Mouse (Mus musculus) hindbrain, embryonic 11.5 days (tissue): ENCODE measurements around the gene Grid1. TPM values are rescaled to one million over a fixed set of nuclear protein-coding genes. Genes with fewer than 3 reads are reported as not detected.

Experiments used
- ATAC-seq: fragments of 200-750 bp; cut with Nextera tagmentation; 2 replicates; pipeline ENCODE4 v1.8.0; 2017; ENCODE audit warnings: mild to moderate bottlenecking, moderate TSS enrichment, moderate library complexity; ENCODE audit not compliant: low FRiP score
- DNase-seq: peaks from one replicate; pipeline ENCODE4 v3.0.0-alpha.2; 2015; ENCODE audit warnings: low spot score
- H3K27ac ChIP-seq: fragments of 300-500 bp; sonication (generic); 2 replicates; pipeline ENCODE4 v1.5.1; 2014; ENCODE audit warnings: mild to moderate bottlenecking, low read depth, low read length
- H3K27me3 ChIP-seq: fragments of 300-500 bp; sonication (generic); 2 replicates; pipeline ENCODE4 v1.6.1; 2014; ENCODE audit warnings: mild to moderate bottlenecking, low read length, moderate library complexity, mixed read lengths; ENCODE audit not compliant: control insufficient read depth, insufficient read depth
- H3K36me3 ChIP-seq: fragments of 300-500 bp; sonication (generic); 2 replicates; pipeline ENCODE4 v1.6.1; 2014; ENCODE audit warnings: mild to moderate bottlenecking, low read length, moderate library complexity, mixed read lengths; ENCODE audit not compliant: control insufficient read depth, insufficient read depth
- H3K4me1 ChIP-seq: fragments of 300-500 bp; sonication (generic); replicated peaks from 2 replicates; pipeline ENCODE4 v1.6.1; 2014; ENCODE audit warnings: low read length, mixed read lengths; ENCODE audit not compliant: control insufficient read depth, insufficient read depth
- H3K4me2 ChIP-seq: fragments of 300-500 bp; sonication (generic); replicated peaks from 2 replicates; pipeline ENCODE4 v1.6.1; 2014; ENCODE audit warnings: mild to moderate bottlenecking, low read depth, low read length
- H3K4me3 ChIP-seq: fragments of 300-500 bp; sonication (generic); 2 replicates; pipeline ENCODE4 v1.5.1; 2014; ENCODE audit warnings: low read depth, low read length
- H3K9ac ChIP-seq: fragments of 300-500 bp; sonication (generic); 2 replicates; pipeline ENCODE4 v1.6.1; 2014; ENCODE audit warnings: low read depth, low read length
- H3K9me3 ChIP-seq: fragments of 300-500 bp; sonication (generic); 2 replicates; pipeline ENCODE4 v1.6.1; 2016; ENCODE audit warnings: low read length; ENCODE audit not compliant: control insufficient read depth
- WGBS: fragments of 180-500 bp; shearing (Covaris S2); extraction: QIAGEN DNeasy Blood & Tissue Kit; methylation state at CpG from one replicate; pipeline ENCODE4 v1.1.7; 2014; 5-methylcytosine and 5-hydroxymethylcytosine counted together
- polyA plus RNA-seq: library from polyadenylated mRNA; unstranded; fragments of >200 nt; fragmentation: Nextera tagmentation; extraction: Ambion mirVana; gene quantifications from 2 replicates; pipeline ENCODE4 v1.2.1, GENCODE M21; 2014

Gene Grid1
- polyA plus RNA-seq, 1 experiment from 2014 or later, result 0.54 TPM

DNA sequence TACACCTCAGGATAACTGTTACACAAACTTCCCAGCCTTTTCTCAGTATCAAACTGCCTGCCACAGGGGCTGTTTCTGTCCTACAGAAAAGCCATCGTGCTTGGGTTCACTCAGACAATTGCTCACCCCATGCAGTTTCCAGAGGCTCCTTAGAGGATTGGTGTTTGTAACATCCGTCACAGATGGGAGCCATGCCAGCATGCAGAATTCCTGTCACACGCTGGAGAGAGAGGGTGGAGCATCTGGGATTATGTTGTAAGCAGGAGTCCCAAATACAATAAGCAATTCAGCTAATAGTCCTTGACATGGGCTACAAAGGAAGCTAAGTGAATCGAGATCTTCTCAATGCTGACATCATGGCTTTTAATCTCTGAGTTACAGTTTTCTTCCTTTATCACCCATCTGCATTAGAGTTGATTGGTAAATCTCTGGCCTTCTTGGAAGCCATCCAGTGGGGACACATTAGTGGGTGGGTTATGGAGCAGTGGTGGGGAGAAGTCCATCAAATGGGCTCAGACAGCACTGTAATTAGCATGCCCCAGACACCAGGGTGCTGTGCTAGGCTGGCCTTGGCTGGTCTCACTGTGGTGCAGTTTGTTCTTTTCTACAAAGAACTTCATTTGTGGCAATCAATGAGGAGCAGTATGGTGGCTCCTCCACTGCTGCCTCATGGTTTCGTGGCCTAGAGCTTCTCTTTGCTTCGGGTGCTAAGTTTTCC lies 149.4 kb downstream of the Grid1 start:
- Histone ChIP-seq H3K4me2 (no peak overlapping the region), H3K4me3 (no peak overlapping the region), H3K36me3 (no peaks in the 10 kb centered on the region), H3K9me3 (no peaks in the 10 kb centered on the region), H3K4me1 (no peaks in the 10 kb centered on the region), H3K27ac (no peak overlapping the region; the same call in 1 of the 2 replicates), H3K27me3 (no peaks in the 10 kb centered on the region), H3K9ac (no peak overlapping the region)
- 40% methylated on average over 6 of the region's 6 CpGs for WGBS
- DNase-seq (peak; percentile 36), ATAC-seq (peak; percentile 83)

DNA sequence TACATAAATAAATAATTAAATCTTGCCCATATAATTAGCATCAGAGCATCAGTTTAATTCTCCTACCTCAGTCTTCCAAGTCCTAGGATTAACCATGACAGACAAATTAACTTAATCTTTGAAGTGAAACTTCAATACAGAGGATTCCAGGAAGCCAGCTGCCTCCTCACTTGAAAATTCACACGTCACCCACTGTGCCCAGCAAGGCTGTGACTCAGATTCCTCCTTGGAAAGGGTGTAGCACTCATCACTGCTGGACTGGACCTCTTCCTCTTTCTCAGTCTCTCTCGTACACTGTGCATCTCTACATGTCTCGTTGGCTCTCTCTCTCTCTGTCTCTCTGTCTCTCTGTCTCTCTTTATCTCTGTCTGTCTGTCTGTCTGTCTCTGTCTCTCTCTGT lies 153.0 kb downstream of the Grid1 start:
- Histone ChIP-seq H3K27ac (no peak overlapping the region), H3K27me3 (no peaks in the 10 kb centered on the region), H3K36me3 (no peaks in the 10 kb centered on the region), H3K4me1 (no peaks in the 10 kb centered on the region), H3K9me3 (no peaks in the 10 kb centered on the region), H3K9ac (no peak overlapping the region), H3K4me3 (no peak overlapping the region), H3K4me2 (no peak overlapping the region)
- no peak for ATAC-seq
- WGBS, result 71% methylated on average over 3 of the region's 3 CpGs
- no peak for DNase-seq

DNA sequence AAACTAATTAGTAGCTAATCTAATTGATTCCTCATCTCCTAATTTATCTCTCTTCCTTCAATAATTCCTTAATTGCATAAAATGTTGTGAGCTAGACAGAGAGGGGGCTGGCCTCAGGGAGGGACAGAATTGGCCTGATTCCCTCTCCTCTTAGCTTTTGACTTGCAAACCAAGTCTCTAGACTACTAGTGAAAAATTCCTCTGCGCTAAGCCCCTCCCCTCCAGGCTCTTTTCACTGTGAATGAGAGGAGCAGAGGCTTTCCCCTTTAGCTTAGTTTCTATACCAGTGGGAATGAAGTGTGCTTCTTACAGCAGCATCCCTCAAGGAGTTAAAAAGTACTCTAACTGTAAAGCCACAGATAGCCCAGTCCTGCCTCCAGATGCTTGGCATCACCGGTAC lies 160.8 kb downstream of the Grid1 start:
- Histone ChIP-seq H3K27ac (no peak overlapping the region), H3K27me3 (no peaks in the 10 kb centered on the region), H3K4me3 (no peak overlapping the region), H3K9ac (no peak overlapping the region), H3K4me2 (no peak overlapping the region), H3K4me1 (no peaks in the 10 kb centered on the region), H3K36me3 (no peaks in the 10 kb centered on the region), H3K9me3 (no peaks in the 10 kb centered on the region)
- no peak for DNase-seq
- no peak for ATAC-seq
- WGBS, result 16% methylated on average over 2 of the region's 2 CpGs

DNA sequence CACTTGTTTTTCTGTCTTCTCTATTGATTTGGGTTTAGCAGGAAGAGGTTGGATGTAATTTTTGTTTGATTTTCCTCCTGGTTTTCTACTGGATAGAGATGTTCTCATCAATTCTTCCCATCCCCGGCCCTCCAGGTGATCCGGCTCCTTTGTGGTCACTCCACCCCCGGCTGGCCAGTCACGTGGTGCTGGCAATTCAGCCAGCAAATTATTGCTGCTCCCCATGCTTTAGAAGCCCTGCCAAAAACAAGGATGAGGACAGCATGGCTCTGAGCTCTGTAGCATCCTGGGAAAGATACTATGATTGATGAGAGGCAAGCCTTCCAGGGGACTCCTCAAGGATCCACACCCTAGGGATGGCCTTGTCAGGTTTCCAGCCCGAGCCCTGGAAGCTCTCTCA lies 169.2 kb downstream of the Grid1 start:
- no peaks in the 10 kb centered on the region for H3K27me3 ChIP-seq
- H3K4me1 ChIP-seq, result no peaks in the 10 kb centered on the region
- H3K9me3 ChIP-seq, result no peaks in the 10 kb centered on the region
- no peak overlapping the region for H3K9ac ChIP-seq
- H3K4me2 ChIP-seq, result no peak overlapping the region
- 79% methylated on average over 5 of the region's 5 CpGs for WGBS
- no peak overlapping the region for H3K27ac ChIP-seq
- H3K36me3 ChIP-seq, result no peaks in the 10 kb centered on the region
- ATAC-seq, result no peak
- no peak for DNase-seq
- H3K4me3 ChIP-seq, result no peak overlapping the region

DNA sequence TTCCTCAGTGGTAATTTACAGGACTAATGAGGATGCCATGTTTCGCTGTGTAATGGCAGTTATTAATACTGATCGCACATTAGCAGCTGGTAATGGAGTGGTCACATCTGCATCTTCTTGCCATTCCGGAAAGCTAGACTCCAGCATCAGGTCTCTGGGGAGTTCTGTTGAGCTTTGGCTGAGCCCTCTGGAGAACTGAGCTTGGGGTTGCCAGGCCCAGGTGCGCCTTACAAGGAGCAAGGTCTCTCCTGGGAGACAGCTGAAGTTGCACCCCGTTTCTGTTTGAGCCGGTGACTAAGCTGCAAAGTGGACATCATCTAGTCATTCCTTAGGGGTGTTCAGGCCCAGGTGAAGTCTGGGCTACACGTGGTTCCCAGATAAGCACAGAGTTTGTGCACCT lies 186.8 kb downstream of the Grid1 start:
- 86% methylated on average over 7 of the region's 7 CpGs for WGBS
- no peak overlapping the region for H3K27ac ChIP-seq
- H3K9me3 ChIP-seq, result no peaks in the 10 kb centered on the region
- H3K9ac ChIP-seq, result no peak overlapping the region
- DNase-seq, result no peak
- H3K27me3 ChIP-seq, result no peaks in the 10 kb centered on the region
- no peaks in the 10 kb centered on the region for H3K4me1 ChIP-seq
- H3K4me2 ChIP-seq, result no peak overlapping the region
- H3K4me3 ChIP-seq, result no peak overlapping the region
- no peaks in the 10 kb centered on the region for H3K36me3 ChIP-seq
- ATAC-seq, result no peak

DNA sequence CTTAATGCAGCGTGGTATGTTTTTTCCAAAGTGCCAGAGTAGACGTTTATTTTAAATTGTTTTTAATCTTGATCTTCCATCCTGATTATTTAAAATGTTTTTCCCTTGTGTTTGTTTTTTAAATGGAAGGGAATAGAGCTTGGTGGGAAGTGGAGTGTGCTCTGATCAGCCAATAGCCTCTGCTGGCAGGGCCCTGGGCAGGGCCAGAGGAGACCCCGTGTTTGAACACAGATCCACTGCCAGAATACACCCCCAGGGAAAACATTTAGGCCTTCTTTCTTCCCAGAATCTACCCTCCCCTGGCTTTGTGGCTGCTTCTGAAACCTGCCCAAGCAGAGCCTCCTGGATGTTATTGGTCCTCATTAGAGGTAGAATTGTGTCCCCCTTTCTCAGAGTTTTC lies 188.8 kb downstream of the Grid1 start:
- no peak overlapping the region for H3K4me3 ChIP-seq
- no peaks in the 10 kb centered on the region for H3K9me3 ChIP-seq
- no peak overlapping the region for H3K4me2 ChIP-seq
- peak; percentile 66; the same call in 1 of the 2 replicates for ATAC-seq
- WGBS, result 53% methylated on average over 3 of the region's 3 CpGs
- H3K27ac ChIP-seq, result no peak overlapping the region
- H3K27me3 ChIP-seq, result no peaks in the 10 kb centered on the region
- H3K36me3 ChIP-seq, result no peaks in the 10 kb centered on the region
- DNase-seq, result no peak
- no peaks in the 10 kb centered on the region for H3K4me1 ChIP-seq
- no peak overlapping the region for H3K9ac ChIP-seq

DNA sequence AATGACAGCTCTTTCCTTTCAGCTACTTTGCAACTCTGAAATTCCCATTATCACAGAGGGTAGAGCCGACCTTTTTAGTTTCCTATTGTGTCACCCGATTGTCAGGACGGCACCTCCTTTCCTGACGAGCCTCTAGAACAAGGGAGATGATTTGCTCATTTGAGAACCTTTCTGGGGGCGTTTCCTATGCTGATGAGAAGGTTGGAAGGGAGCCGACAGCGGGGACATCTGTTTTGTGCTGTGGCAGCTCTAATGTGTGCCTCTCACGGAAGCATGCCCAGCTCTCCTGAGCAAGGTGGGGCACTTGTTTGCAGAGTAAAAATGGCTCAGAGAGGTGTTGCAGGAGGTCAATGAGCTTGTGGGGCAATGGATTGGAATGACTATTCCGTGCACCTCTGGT lies 189.2 kb downstream of the Grid1 start:
- H3K9ac ChIP-seq, result no peak overlapping the region
- no peak overlapping the region for H3K4me3 ChIP-seq
- DNase-seq (no peak), ATAC-seq (peak; percentile 41; the same call in 1 of the 2 replicates)
- 21% methylated on average over 9 of the region's 9 CpGs for WGBS
- H3K4me1 ChIP-seq, result no peaks in the 10 kb centered on the region
- H3K9me3 ChIP-seq, result no peaks in the 10 kb centered on the region
- no peak overlapping the region for H3K27ac ChIP-seq
- no peak overlapping the region for H3K4me2 ChIP-seq
- no peaks in the 10 kb centered on the region for H3K36me3 ChIP-seq
- no peaks in the 10 kb centered on the region for H3K27me3 ChIP-seq

DNA sequence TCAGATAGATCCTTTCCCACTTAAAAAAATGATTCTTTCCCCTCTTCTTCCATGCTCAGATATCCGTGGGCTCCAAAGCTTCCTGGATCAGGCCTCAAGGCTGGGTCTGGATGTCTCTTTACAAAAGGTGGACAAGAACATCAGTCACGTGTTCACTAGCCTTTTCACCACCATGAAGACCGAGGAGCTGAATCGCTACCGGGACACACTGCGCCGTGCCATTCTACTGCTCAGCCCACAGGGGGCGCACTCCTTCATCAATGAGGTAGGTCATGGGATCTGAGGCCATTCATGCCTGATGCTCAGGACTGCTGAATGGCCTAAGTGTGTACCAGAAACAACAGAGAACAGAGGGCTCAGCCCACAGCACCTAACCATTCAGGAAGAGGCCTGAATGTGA lies 206.8 kb downstream of the Grid1 start:
- no peak overlapping the region for H3K4me3 ChIP-seq
- 87% methylated on average over 8 of the region's 8 CpGs for WGBS
- ATAC-seq (no peak), DNase-seq (no peak)
- no peaks in the 10 kb centered on the region for H3K9me3 ChIP-seq
- H3K4me1 ChIP-seq, result no peaks in the 10 kb centered on the region
- no peak overlapping the region for H3K4me2 ChIP-seq
- H3K36me3 ChIP-seq, result no peaks in the 10 kb centered on the region
- no peak overlapping the region for H3K9ac ChIP-seq
- no peaks in the 10 kb centered on the region for H3K27me3 ChIP-seq
- H3K27ac ChIP-seq, result no peak overlapping the region

DNA sequence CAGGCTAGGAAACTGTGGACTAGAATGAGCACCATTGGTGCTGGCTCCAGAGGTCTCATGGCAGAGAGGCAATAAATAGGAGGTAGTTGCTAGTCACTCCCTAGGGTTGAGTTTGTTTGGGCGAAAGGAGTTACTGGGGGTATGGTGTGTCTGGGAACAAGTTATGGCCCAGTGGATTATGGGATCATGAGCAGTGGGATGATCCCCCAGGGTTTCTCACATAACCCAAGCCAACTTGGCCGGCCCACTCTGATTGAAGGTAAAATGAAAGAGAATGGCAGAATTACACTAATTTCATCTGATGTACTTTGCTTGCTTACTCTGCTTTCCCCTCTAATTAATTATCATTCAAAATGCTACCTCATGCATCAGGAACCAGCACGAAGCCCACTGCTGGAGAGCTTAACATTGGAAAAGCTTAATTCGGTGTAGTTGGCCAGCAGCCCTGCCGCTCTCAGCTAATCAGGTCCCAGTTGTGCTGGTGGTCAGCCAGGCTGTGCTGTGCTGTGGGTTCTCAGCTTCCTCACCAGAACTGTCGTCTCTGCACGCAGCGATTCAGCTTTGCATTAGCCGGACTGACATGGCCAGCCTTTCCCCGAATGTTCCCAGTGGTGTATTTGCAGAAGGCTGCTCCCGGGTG lies 207.7 kb downstream of the Grid1 start:
- ATAC-seq (no peak), DNase-seq (no peak)
- no peaks in the 10 kb centered on the region for H3K36me3 ChIP-seq
- no peak overlapping the region for H3K27ac ChIP-seq
- no peak overlapping the region for H3K9ac ChIP-seq
- H3K4me1 ChIP-seq, result no peaks in the 10 kb centered on the region
- no peak overlapping the region for H3K4me2 ChIP-seq
- no peaks in the 10 kb centered on the region for H3K27me3 ChIP-seq
- no peak overlapping the region for H3K4me3 ChIP-seq
- no peaks in the 10 kb centered on the region for H3K9me3 ChIP-seq
- WGBS, result 75% methylated on average over 11 of the region's 11 CpGs
